Mouse (Mus musculus): ENCODE data around the gene Pygl. TPM values are rescaled to one million over a fixed set of nuclear protein-coding genes. Genes with fewer than 3 reads are reported as not detected.
A peak's percentile ranks its signal among the peaks of the same experiment; 100 is the strongest.

Gene Pygl
- total and polyA plus RNA-seq, 2 experiments from 2014 or later = 8.9 to 10.7 TPM

DNA sequence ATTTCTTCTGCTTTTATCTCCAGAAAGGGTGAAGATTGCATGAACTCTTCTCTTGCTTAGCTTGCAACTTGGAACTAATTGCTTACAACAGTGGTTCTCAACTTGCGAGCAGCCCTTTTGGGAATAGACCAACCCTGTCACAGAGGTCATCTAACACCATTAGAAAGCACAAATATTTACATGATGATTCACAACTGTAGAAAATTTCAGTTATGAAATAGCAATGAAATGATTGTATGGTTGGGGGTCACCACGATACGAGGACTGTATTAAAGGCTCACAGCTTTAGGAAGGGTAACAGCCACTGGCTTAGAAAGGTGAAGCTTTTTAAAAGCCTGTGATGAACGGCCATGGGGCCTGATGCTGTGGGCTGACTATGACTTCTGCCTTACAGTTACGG lies 70.2 kb downstream of the Pygl start:
- H3K9me3 ChIP-seq (ENCODE audit: low read length) = no peaks in the 10 kb centered on the region
- no peak overlapping the region for H3K4me3 ChIP-seq (ENCODE audit: low read depth, low read length)
- no peaks in the 10 kb centered on the region for H3K27me3 ChIP-seq (ENCODE audit: insufficient read depth, low read length)
- 84% methylated on average over 5 of the region's 5 CpGs for WGBS
- DNase-seq (ENCODE audit: low spot score) = no peak
- H3K4me1 ChIP-seq (ENCODE audit: insufficient read depth, low read length) = no peaks in the 10 kb centered on the region
- no peak overlapping the region for H3K4me2 ChIP-seq (ENCODE audit: low read depth, low read length, poor library complexity, severe bottlenecking)
- ATAC-seq (ENCODE audit: low FRiP score) = no peak
- H3K27ac ChIP-seq (ENCODE audit: low read depth, low read length) = no peak overlapping the region
- H3K9ac ChIP-seq (replicated peaks; ENCODE audit: low read length, poor library complexity, severe bottlenecking) = no peak overlapping the region
- no peaks in the 10 kb centered on the region for H3K36me3 ChIP-seq (ENCODE audit: insufficient read depth, low read length)
- no peak for TF ChIP-seq CTCF (IDR thresholded peaks at IDR 0.05)

- no peak for ATAC-seq (ENCODE audit: low FRiP score)
- no peak for DNase-seq (ENCODE audit: low spot score)
- no peak overlapping the region for H3K27ac ChIP-seq (ENCODE audit: low read depth, low read length)
These were observed 73.8 kb downstream of the Pygl start for GRCm38 (mm10) chr12:70157292-70158066.

GRCm38 (mm10) chr12:70156222-70156621 lies 75.1 kb downstream of the Pygl start:
- H3K27me3 ChIP-seq (ENCODE audit: insufficient read depth, low read length) = no peaks in the 10 kb centered on the region
- no peak overlapping the region for H3K4me2 ChIP-seq (ENCODE audit: low read depth, low read length, poor library complexity, severe bottlenecking)
- no peak for TF ChIP-seq CTCF (IDR thresholded peaks at IDR 0.05)
- no peak overlapping the region for H3K27ac ChIP-seq (ENCODE audit: low read depth, low read length)
- ATAC-seq (ENCODE audit: low FRiP score) = no peak
- H3K36me3 ChIP-seq (ENCODE audit: insufficient read depth, low read length) = no peaks in the 10 kb centered on the region
- H3K4me1 ChIP-seq (ENCODE audit: insufficient read depth, low read length) = no peaks in the 10 kb centered on the region
- no peak overlapping the region for H3K4me3 ChIP-seq (ENCODE audit: low read depth, low read length)
- DNase-seq (ENCODE audit: low spot score) = peak; percentile 29
- 65% methylated on average over 6 of the region's 6 CpGs for WGBS
- no peaks in the 10 kb centered on the region for H3K9me3 ChIP-seq (ENCODE audit: low read length)
- no peak overlapping the region for H3K9ac ChIP-seq (replicated peaks; ENCODE audit: low read length, poor library complexity, severe bottlenecking)

More at GRCm38 (mm10) chr12:70157292-70158066, 73.8 kb downstream of the Pygl start:
- no peaks in the 10 kb centered on the region for H3K36me3 ChIP-seq (ENCODE audit: insufficient read depth, low read length)
- H3K4me3 ChIP-seq (ENCODE audit: low read depth, low read length) = no peak overlapping the region
- H3K4me2 ChIP-seq (ENCODE audit: low read depth, low read length, poor library complexity, severe bottlenecking) = no peak overlapping the region
- H3K27me3 ChIP-seq (ENCODE audit: insufficient read depth, low read length) = no peaks in the 10 kb centered on the region
- TF ChIP-seq CTCF (IDR thresholded peaks at IDR 0.05) = no peak
- 39% methylated on average over 5 of the region's 5 CpGs for WGBS
- no peak overlapping the region for H3K9ac ChIP-seq (replicated peaks; ENCODE audit: low read length, poor library complexity, severe bottlenecking)
- no peaks in the 10 kb centered on the region for H3K4me1 ChIP-seq (ENCODE audit: insufficient read depth, low read length)
- H3K9me3 ChIP-seq (ENCODE audit: low read length) = no peaks in the 10 kb centered on the region

GRCm38 (mm10) chr12:70153842-70154241 lies 77.4 kb downstream of the Pygl start, which contains the start of gene Abhd12b:
Abhd12b (plus strand) TSS chr12:70154142.
- Histone ChIP-seq H3K9me3 (ENCODE audit: low read length) (no peaks in the 10 kb centered on the region), H3K4me1 (ENCODE audit: insufficient read depth, low read length) (peaks cover 2% of the 10 kb centered on the region; the same call in 1 of the 2 replicates), H3K4me3 (ENCODE audit: low read depth, low read length) (no peak within 1 kb of the TSS), H3K27ac (ENCODE audit: low read depth, low read length) (no peak within 1 kb of the TSS), H3K27me3 (ENCODE audit: insufficient read depth, low read length) (no peaks in the 10 kb centered on the region), H3K9ac (replicated peaks; ENCODE audit: low read length, poor library complexity, severe bottlenecking) (no peak within 1 kb of the TSS), H3K4me2 (ENCODE audit: low read depth, low read length, poor library complexity, severe bottlenecking) (no peak within 1 kb of the TSS), H3K36me3 (ENCODE audit: insufficient read depth, low read length) (no peaks in the 10 kb centered on the region)
- 67% methylated on average over 3 of the region's 3 CpGs for WGBS
- DNase-seq (ENCODE audit: low spot score) = no peak
- TF ChIP-seq CTCF (IDR thresholded peaks at IDR 0.05) = no peak
- no peak for ATAC-seq (ENCODE audit: low FRiP score)

DNA sequence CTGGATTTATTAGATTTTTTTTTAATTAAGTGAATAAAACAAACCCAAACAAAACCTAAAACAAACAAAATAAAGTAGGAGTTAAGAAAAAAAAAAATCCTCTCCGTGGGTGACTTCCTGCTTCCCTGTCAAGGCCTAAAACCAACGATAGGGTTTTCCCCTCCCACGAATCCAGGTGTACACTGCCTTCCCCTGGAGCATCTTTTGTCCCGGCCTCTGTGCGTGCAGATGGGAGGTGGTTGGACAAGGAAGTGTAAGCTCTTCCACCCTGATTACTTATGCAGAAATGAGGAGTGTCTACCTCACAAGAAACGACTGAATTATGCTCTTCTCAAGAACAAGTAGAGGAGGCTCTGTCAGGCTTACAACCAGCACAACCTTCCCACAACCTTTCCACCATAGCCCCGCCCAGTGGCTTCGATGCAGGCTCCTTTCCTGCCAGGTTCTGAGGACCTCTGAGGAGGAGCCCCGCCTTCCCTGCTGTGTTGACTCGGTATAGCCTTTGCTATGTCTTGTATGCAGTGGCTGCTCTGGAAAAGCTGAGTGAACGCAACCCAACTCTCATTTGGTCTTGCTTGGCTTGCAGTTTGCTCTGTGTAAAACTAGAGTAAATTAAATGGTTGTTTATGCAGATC lies 82.5 kb downstream of the Pygl start:
- DNase-seq (ENCODE audit: low spot score) = peak; percentile 45
- no peak for TF ChIP-seq CTCF (IDR thresholded peaks at IDR 0.05)

More for the DNA sequence above, 82.5 kb downstream of the Pygl start:
- no peak overlapping the region for H3K9ac ChIP-seq (replicated peaks; ENCODE audit: low read length, poor library complexity, severe bottlenecking)
- H3K9me3 ChIP-seq (ENCODE audit: low read length) = no peaks in the 10 kb centered on the region
- ATAC-seq (ENCODE audit: low FRiP score) = no peak
- H3K27me3 ChIP-seq (ENCODE audit: insufficient read depth, low read length) = no peaks in the 10 kb centered on the region
- no peaks in the 10 kb centered on the region for H3K36me3 ChIP-seq (ENCODE audit: insufficient read depth, low read length)
- peak overlapping the region; percentile 65 for H3K27ac ChIP-seq (ENCODE audit: low read depth, low read length)
- WGBS = 13% methylated on average over 11 of the region's 11 CpGs
- H3K4me3 ChIP-seq (ENCODE audit: low read depth, low read length) = no peak overlapping the region
- H3K4me2 ChIP-seq (ENCODE audit: low read depth, low read length, poor library complexity, severe bottlenecking) = peak overlapping the region; percentile 44
- peaks cover 7% of the 10 kb centered on the region; the same call in 1 of the 2 replicates for H3K4me1 ChIP-seq (ENCODE audit: insufficient read depth, low read length)

Measured in midbrain, postnatal 0 days (tissue).